Mouse (Mus musculus): ENCODE data around the gene Vwa8.
"Not testable (repeated sequence)": the region's sequence is repeated elsewhere in the genome, so short reads cannot be mapped to it uniquely, and the experiment has no call there.

Gene Vwa8

GRCm38 (mm10) chr14:78885915-78886534 is 37.2 kb downstream of the Vwa8 start:
- DNase-seq = no peak

GRCm38 (mm10) chr14:78886566-78887234 is 37.8 kb downstream of the Vwa8 start:
- DNase-seq = no peak

- DNase-seq = not testable (repeated sequence)
Measured at GRCm38 (mm10) chr14:78887494-78887893, 38.6 kb downstream of the Vwa8 start.

- DNase-seq = no peak
Measured at GRCm38 (mm10) chr14:78895496-78895895, 46.6 kb downstream of the Vwa8 start.

GRCm38 (mm10) chr14:78896252-78896651 is 47.4 kb downstream of the Vwa8 start:
- DNase-seq = peak; percentile 55 to 63

- DNase-seq = no peak
Measured at GRCm38 (mm10) chr14:78900770-78901169, 51.9 kb downstream of the Vwa8 start.

GRCm38 (mm10) chr14:78908205-78908863 is 59.5 kb downstream of the Vwa8 start:
- DNase-seq = no peak

GRCm38 (mm10) chr14:78912076-78912475 is 63.2 kb downstream of the Vwa8 start:
- DNase-seq = no peak

GRCm38 (mm10) chr14:78914180-78914579 is 65.3 kb downstream of the Vwa8 start:
- DNase-seq = no peak

GRCm38 (mm10) chr14:78916691-78917090 is 67.8 kb downstream of the Vwa8 start:
- DNase-seq = peak; percentile 18 to 23

- DNase-seq = no peak
Measured at GRCm38 (mm10) chr14:78921219-78921618, 72.4 kb downstream of the Vwa8 start.

GRCm38 (mm10) chr14:78923631-78924030 is 74.8 kb downstream of the Vwa8 start:
- DNase-seq = no peak

GRCm38 (mm10) chr14:78924755-78925537 is 76.1 kb downstream of the Vwa8 start:
- DNase-seq = no peak

GRCm38 (mm10) chr14:78932094-78932493 is 83.2 kb downstream of the Vwa8 start:
- no peak for DNase-seq

- no peak for DNase-seq
Measured at GRCm38 (mm10) chr14:78933399-78933798, 84.5 kb downstream of the Vwa8 start.

- DNase-seq = no peak
Measured at GRCm38 (mm10) chr14:78934596-78934995, 85.7 kb downstream of the Vwa8 start.

GRCm38 (mm10) chr14:78935796-78936195 is 86.9 kb downstream of the Vwa8 start:
- no peak for DNase-seq

GRCm38 (mm10) chr14:78941741-78942475 is 93.1 kb downstream of the Vwa8 start:
- DNase-seq = no peak

- DNase-seq = no peak
Measured at GRCm38 (mm10) chr14:78955745-78956144, 106.9 kb downstream of the Vwa8 start.

GRCm38 (mm10) chr14:78970621-78971020 is 121.8 kb downstream of the Vwa8 start:
- DNase-seq = no peak

- no peak for DNase-seq
Measured at GRCm38 (mm10) chr14:78972424-78972823, 123.6 kb downstream of the Vwa8 start.

GRCm38 (mm10) chr14:78983104-78983503 is 134.3 kb downstream of the Vwa8 start:
- DNase-seq = no peak

GRCm38 (mm10) chr14:78984296-78984695 is 135.4 kb downstream of the Vwa8 start:
- no peak for DNase-seq

Measured in cerebellum, adult 18-20 months (tissue).